Mouse (Mus musculus) cerebellum, postnatal 10 days (tissue): ENCODE measurements around the gene Fam174b.

ENCODE experiments used
- DNase-seq, 2 experiments: peaks; one replicate each; pipeline ENCODE4 v3.0.0; 2021; ENCODE audit warnings: mixed read lengths in 2 of 2

Fam174b gene

GRCm38 (mm10) chr7:73740111-73741035 lies at the start of gene Fam174b:
Gene Fam174b (plus strand): TSS chr7:73740302.
- peak; percentile 64 to 67 for DNase-seq

GRCm38 (mm10) chr7:73697092-73697491 lies 43.0 kb upstream of the Fam174b start:
- no peak for DNase-seq

GRCm38 (mm10) chr7:73704305-73704704 lies 35.8 kb upstream of the Fam174b start:
- no peak for DNase-seq

- no peak for DNase-seq
Measured at GRCm38 (mm10) chr7:73713506-73713905, 26.6 kb upstream of the Fam174b start.

- peak; percentile 82 to 89 for DNase-seq
Measured at GRCm38 (mm10) chr7:73715928-73716749, 24.0 kb upstream of the Fam174b start.

DNA sequence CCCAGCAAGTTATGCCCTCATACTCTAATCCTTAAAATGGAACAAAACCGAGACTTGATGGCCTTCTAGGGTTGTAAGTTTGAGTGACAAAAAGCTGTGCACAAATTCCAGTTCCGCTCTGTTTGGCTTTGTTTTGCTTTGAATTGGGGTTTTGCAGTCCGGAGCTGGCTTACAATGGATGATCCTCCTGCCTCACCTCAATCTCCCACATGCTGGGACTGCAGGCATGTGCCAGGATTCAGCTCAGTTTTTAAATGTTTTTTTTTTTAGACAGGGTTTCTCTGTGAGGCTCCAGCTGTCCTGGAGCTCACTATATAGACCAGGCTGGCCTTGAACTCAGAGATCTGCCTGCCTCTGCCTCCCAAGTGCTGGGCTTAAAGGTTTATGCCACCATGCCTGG lies 23.3 kb upstream of the Fam174b start:
- DNase-seq: peak; percentile 64 to 78

- DNase-seq: no peak
Measured at GRCm38 (mm10) chr7:73718031-73718430, 22.1 kb upstream of the Fam174b start.

- DNase-seq: peak in 1 of 2 experiments; percentile 11
Measured at GRCm38 (mm10) chr7:73718497-73719007, 21.6 kb upstream of the Fam174b start.

DNA sequence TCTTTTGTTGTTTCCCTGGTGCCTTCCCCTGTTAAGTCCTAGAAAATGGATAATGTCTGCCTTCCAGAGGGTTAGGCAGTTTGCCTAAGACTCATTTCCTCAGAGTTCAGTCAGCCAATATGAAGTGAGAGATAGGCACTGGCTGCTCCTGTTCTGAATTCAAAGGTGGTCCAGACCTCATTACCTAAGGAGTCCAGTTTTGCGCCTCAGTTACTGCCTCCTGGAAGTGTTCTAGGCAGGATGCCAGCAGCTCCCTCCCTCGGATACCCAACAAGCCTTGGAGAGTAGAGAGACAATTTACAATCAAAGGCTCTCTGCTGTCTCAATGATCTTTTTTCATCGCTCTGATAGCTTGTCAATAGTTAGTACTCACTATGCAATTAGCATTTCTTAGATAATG lies 19.1 kb upstream of the Fam174b start:
- DNase-seq: peak; percentile 75 to 80

- no peak for DNase-seq
Measured at GRCm38 (mm10) chr7:73721764-73722163, 18.3 kb upstream of the Fam174b start.

GRCm38 (mm10) chr7:73729913-73730312 lies 10.2 kb upstream of the Fam174b start:
- DNase-seq: peak; percentile 58 to 60

DNA sequence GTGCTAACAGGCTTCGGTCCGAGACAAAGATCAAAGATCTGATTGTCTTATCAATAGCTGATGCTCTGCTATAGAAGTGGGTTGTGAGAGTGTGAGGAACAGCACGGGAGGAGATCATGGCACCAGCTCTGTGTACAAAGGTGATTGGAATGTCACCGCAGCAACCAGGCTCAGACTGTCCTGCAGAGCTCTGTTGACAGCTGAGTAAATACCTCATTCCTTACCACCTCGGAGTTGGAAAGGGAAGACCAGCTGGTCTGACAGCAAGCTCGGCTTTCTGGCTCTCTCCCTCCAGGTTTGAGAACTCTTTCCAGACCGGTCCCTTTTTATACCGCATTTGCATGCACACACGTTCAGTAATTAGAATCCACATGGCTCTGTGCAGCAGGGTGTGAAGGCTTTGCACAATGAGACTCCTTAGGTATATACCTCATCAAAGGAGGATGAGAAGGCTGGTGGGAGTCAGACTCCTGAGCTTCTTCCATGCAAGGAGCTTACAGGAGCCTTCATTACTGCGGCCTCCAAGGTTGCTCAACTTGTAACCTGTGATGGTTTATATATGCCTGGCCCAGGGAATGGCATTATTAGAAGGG lies 9.6 kb upstream of the Fam174b start:
- peak; percentile 30 to 45 for DNase-seq

DNA sequence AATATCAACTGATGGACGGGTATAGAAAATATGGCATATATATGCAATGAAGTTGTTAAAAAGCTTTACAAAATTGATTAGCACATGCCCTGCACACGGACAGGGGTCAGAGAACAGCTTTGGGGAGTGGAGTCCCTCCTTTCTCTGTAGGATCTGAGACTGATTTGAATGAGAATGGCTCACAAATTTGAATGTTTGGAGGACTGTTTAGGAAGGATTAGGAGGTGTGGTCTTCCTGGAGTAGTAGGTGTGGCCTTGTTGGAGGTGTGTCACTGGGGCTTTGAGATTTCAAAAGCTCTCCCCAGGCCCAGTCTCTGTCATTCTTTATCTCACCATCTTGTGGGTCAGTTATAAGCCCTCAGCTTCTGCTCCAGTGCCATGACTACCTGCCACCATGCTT lies 4.1 kb upstream of the Fam174b start:
- no peak for DNase-seq

DNA sequence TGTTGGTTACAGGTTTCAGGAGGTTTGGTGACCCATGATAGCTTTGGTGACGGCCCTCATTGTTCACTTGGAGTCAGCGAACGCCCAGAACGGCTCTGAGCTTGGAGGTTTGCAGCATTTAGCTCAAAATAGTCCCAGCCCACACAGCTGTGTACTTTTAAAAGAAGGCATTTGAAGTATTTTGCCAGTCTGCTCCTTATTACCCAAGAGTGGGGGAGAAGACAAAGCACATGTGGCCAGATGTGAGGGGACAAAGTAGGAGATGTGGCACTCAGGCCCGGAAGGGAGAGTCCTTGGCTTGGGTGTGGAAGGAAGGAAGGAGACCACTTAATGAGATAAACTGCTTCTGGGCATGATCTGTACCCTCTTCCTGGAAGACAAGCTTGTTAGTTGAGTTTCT lies 1.3 kb downstream of the Fam174b start:
- DNase-seq: no peak

- peak in 1 of 2 experiments; percentile 27 for DNase-seq
Measured at GRCm38 (mm10) chr7:73741841-73742240, 1.7 kb downstream of the Fam174b start.

- DNase-seq: no peak
Measured at GRCm38 (mm10) chr7:73743144-73743543, 3.0 kb downstream of the Fam174b start.

GRCm38 (mm10) chr7:73743831-73744370 lies 3.8 kb downstream of the Fam174b start:
- DNase-seq: no peak

DNA sequence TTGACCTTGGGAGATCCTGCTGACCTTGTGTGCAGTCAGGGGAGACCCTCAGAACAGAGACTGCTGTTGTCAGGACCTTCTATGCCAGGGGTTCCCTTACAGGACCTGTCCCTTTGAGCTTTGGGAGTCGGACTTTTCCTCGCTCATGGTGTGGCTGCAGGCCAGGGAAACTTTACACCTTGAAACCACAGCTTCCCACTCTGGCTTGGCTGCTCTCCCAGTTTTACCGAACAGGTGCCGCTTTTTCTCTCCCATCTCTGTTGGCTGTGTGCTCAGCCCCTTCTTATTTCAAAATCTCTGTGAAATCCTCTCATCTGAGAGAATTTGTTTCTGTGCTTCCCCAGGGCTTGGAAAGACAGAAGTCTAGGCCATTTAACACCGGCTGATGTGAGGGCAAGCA lies 5.8 kb downstream of the Fam174b start:
- DNase-seq: no peak

DNA sequence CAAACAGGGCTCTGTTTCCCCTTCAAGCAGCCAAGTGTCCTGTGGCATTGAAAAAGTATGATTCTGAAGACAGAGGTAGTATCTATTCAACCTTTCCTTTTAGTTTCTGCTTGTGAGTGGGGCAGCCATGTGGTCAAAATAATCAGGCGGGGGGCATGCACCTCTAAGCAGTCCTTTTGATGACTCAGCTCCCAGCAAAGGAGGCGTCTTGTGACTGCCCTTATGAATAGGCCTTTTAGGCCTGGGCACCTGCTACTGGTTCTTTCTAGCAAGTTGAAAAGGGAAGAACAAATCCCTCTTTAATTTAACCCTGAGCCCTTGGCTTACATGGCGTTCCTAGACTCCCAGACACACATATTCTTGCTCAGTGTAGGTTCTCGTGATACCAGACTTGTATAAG lies 6.7 kb downstream of the Fam174b start:
- DNase-seq: no peak

DNA sequence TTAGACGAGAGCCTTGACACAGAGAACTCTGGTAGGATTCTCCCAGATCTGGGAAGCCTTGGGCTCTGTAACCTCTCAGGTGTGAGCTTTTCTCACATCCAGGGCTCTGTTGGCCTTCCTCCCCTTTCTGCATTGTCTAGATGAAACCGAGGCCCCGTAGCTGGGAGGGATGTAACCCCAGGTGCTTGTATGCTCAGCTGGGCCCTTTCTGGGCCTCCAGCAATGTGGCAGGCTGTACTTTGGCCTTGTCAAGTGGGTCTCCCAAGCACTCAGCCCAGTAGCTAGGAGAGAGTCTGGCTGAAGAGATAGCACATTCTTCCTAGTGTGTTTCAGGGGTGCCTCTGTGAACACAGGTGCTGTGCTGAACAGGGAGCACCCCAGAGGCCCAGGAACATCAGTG lies 7.4 kb downstream of the Fam174b start:
- no peak for DNase-seq

DNA sequence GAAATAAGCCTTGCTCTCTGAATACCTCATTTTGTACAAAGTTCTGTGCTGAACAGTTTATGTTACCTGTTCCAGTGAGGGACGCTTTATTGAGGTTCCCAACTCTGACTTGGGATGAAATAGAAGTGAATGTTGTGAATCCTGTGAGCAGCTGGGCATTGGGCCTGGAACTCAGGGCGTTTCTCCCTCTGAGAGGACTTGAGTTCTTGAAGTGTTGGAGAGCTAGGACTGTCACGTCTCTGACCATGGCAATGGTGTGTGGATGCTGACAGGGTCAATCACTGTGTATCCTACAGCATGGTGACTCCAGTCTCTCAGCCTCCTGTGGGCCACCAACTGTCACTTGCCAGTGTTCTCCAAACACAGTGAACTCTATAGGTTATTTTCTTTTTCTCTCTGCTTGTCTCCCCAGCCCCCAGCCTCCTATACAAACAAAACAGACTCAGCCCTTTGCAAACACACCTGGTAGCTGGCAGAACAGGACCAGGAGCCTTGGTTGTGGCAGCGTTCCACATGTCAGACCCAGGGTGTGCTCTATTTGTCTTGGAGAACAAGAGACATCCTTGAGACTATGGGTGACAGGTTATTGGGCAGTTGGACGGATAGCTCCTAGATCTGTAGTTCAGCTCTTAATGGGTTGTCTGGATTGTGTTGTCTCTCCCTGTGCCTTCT lies 8.5 kb downstream of the Fam174b start:
- no peak for DNase-seq

GRCm38 (mm10) chr7:73749339-73749738 lies 9.2 kb downstream of the Fam174b start:
- peak; percentile 34 to 35 for DNase-seq
